Mouse (Mus musculus) limb, embryonic 10.5 days (tissue): Measurements from ENCODE around the gene Zfp526. TPM values are rescaled to one million over a fixed set of nuclear protein-coding genes. Genes with fewer than 3 reads are reported as not detected.
"Not testable (repeated sequence)": the region's sequence is repeated elsewhere in the genome, so short reads cannot be mapped to it uniquely, and the experiment has no call there.

Source experiments
- DNase-seq: peaks from one replicate; pipeline ENCODE4 v3.0.0-alpha.2; 2017; ENCODE audit warnings: low spot score
- H3K27ac ChIP-seq: fragments of 300-500 bp; sonication (generic); 2 replicates; pipeline ENCODE4 v1.5.1; 2016; ENCODE audit warnings: mild to moderate bottlenecking
- H3K27me3 ChIP-seq: fragments of 300-500 bp; sonication (generic); 2 replicates; pipeline ENCODE4 v1.6.1; 2016; ENCODE audit warnings: low read depth, mild to moderate bottlenecking; ENCODE audit not compliant: poor library complexity, severe bottlenecking
- H3K36me3 ChIP-seq: fragments of 300-500 bp; sonication (generic); 2 replicates; pipeline ENCODE4 v1.6.1; 2016; ENCODE audit warnings: mild to moderate bottlenecking, moderate library complexity
- H3K4me1 ChIP-seq: fragments of 300-500 bp; sonication (generic); 2 replicates; pipeline ENCODE4 v1.6.1; 2016
- H3K4me3 ChIP-seq: fragments of 300-500 bp; sonication (generic); 2 replicates; pipeline ENCODE4 v1.5.1; 2016; ENCODE audit warnings: mild to moderate bottlenecking, moderate library complexity
- H3K9me3 ChIP-seq: fragments of 300-500 bp; sonication (generic); replicated peaks from 2 replicates; pipeline ENCODE4 v1.6.1; 2016; ENCODE audit warnings: mild to moderate bottlenecking
- WGBS: fragments of 180-500 bp; shearing (Covaris S2); methylation state at CpG from one replicate; pipeline ENCODE4 v1.1.7; 2016; 5-methylcytosine and 5-hydroxymethylcytosine counted together
- polyA plus RNA-seq: library from polyadenylated mRNA; unstranded; fragments of >200 nt; fragmentation: Nextera tagmentation; extraction: Ambion mirVana; gene quantifications from 2 replicates; pipeline ENCODE4 v1.2.1, GENCODE M21; 2016

Gene Zfp526
- polyA plus RNA-seq, 1 experiment from 2014 or later = 3.1 TPM

- Histone ChIP-seq H3K27me3 (no peaks in the 10 kb centered on the region), H3K27ac (peak overlapping the region; percentile 97), H3K9me3 (no peaks in the 10 kb centered on the region), H3K4me1 (peaks cover 53% of the 10 kb centered on the region), H3K36me3 (peaks cover 41% of the 10 kb centered on the region), H3K4me3 (peak overlapping the region; percentile 99)
- WGBS = 1% methylated on average over 55 of the region's 73 CpGs
- DNase-seq = peak; percentile 92
Observed at GRCm38 (mm10) chr7:25249314-25250140, 28.3 kb downstream of the Zfp526 start.

- peaks cover 49% of the 10 kb centered on the region for H3K4me1 ChIP-seq
Observed at GRCm38 (mm10) chr7:25250141-25250972, 29.1 kb downstream of the Zfp526 start, which contains the start of gene Erf. Gene Erf (minus strand): TSS chr7:25250761.

GRCm38 (mm10) chr7:25251071-25251791 is 30.0 kb downstream of the Zfp526 start:
- no peak for DNase-seq
- peak overlapping the region; percentile 99 for H3K4me3 ChIP-seq
- peaks cover 43% of the 10 kb centered on the region for H3K4me1 ChIP-seq
- H3K36me3 ChIP-seq = peaks cover 24% of the 10 kb centered on the region
- no peaks in the 10 kb centered on the region for H3K9me3 ChIP-seq
- 2% methylated on average over 22 of the region's 22 CpGs for WGBS
- H3K27me3 ChIP-seq = no peaks in the 10 kb centered on the region
- peak overlapping the region; percentile 97 for H3K27ac ChIP-seq

More at GRCm38 (mm10) chr7:25250141-25250972, 29.1 kb downstream of the Zfp526 start, which contains the start of gene Erf:
- under 1% methylated on average over 78 of the region's 81 CpGs for whole genome bisulfite sequencing
- Histone ChIP-seq H3K4me3 (peak within 1 kb of the TSS; percentile 99), H3K27ac (peak within 1 kb of the TSS; percentile 97), H3K27me3 (no peaks in the 10 kb centered on the region), H3K36me3 (peaks cover 32% of the 10 kb centered on the region), H3K9me3 (no peaks in the 10 kb centered on the region)
- DNase-seq = peak; percentile 99

GRCm38 (mm10) chr7:25251822-25252221 is 30.6 kb downstream of the Zfp526 start:
- H3K4me3 ChIP-seq = peak overlapping the region; percentile 99
- no peaks in the 10 kb centered on the region for H3K9me3 ChIP-seq
- H3K4me1 ChIP-seq = peaks cover 37% of the 10 kb centered on the region
- H3K27me3 ChIP-seq = no peaks in the 10 kb centered on the region
- no peak for DNase-seq
- H3K36me3 ChIP-seq = peaks cover 18% of the 10 kb centered on the region
- WGBS = 16% methylated on average over 8 of the region's 8 CpGs
- peak overlapping the region; percentile 97 for H3K27ac ChIP-seq

- H3K27me3 ChIP-seq = no peaks in the 10 kb centered on the region
- no peaks in the 10 kb centered on the region for H3K9me3 ChIP-seq
- DNase-seq = no peak
- no peak overlapping the region for H3K27ac ChIP-seq
- 88% methylated on average over 1 of the region's 1 CpGs for WGBS
- peaks cover 15% of the 10 kb centered on the region for H3K4me1 ChIP-seq
- H3K4me3 ChIP-seq = no peak overlapping the region
- H3K36me3 ChIP-seq = no peaks in the 10 kb centered on the region
Observed at GRCm38 (mm10) chr7:25261896-25262295, 40.7 kb downstream of the Zfp526 start.

- Histone ChIP-seq H3K9me3 (no peaks in the 10 kb centered on the region), H3K4me3 (no peak overlapping the region), H3K27ac (0 out of 2 replicates have a peak overlapping the region, but pooled peaks have one; percentile 12), H3K36me3 (no peaks in the 10 kb centered on the region), H3K27me3 (no peaks in the 10 kb centered on the region), H3K4me1 (peaks cover 28% of the 10 kb centered on the region)
- DNase-seq = no peak
- 28% methylated on average over 17 of the region's 17 CpGs for WGBS
Observed at GRCm38 (mm10) chr7:25263968-25264870, 43.0 kb downstream of the Zfp526 start.

- not testable (repeated sequence) for DNase-seq, H3K36me3 ChIP-seq, H3K27me3 ChIP-seq, H3K27ac ChIP-seq, H3K9me3 ChIP-seq, H3K4me3 ChIP-seq
- 90% methylated on average over 5 of the region's 5 CpGs for whole genome bisulfite sequencing
- H3K4me1 ChIP-seq = peaks cover 42% of the 10 kb centered on the region
Observed at GRCm38 (mm10) chr7:25265743-25266142, 44.5 kb downstream of the Zfp526 start.

GRCm38 (mm10) chr7:25266180-25266962 is 45.1 kb downstream of the Zfp526 start:
- Histone ChIP-seq H3K4me3 (peak overlapping the region; percentile 71), H3K27ac (peak overlapping the region; percentile 98; the same call in 1 of the 2 replicates)

GRCm38 (mm10) chr7:25267301-25267750 is 46.1 kb downstream of the Zfp526 start, which contains the start of gene Cic:
Gene Cic (plus strand): TSS chr7:25267704.
- H3K27ac ChIP-seq = peak within 1 kb of the TSS; percentile 98
- WGBS = under 1% methylated on average over 29 of the region's 29 CpGs
- no peaks in the 10 kb centered on the region for H3K27me3 ChIP-seq

More at GRCm38 (mm10) chr7:25266180-25266962, 45.1 kb downstream of the Zfp526 start:
- H3K27me3 ChIP-seq = no peaks in the 10 kb centered on the region
- H3K36me3 ChIP-seq = peaks cover 9% of the 10 kb centered on the region
- 89% methylated on average over 8 of the region's 8 CpGs for WGBS
- H3K9me3 ChIP-seq = no peaks in the 10 kb centered on the region
- peaks cover 43% of the 10 kb centered on the region for H3K4me1 ChIP-seq
- no peak for DNase-seq

GRCm38 (mm10) chr7:25267751-25268463 is 46.7 kb downstream of the Zfp526 start:
- Histone ChIP-seq H3K4me3 (peak overlapping the region; percentile 71), H3K27me3 (no peaks in the 10 kb centered on the region), H3K4me1 (peaks cover 48% of the 10 kb centered on the region), H3K27ac (peak overlapping the region; percentile 98), H3K36me3 (peaks cover 24% of the 10 kb centered on the region), H3K9me3 (no peaks in the 10 kb centered on the region)
- DNase-seq = peak; percentile 96
- WGBS = under 1% methylated on average over 33 of the region's 33 CpGs

More at GRCm38 (mm10) chr7:25267301-25267750, 46.1 kb downstream of the Zfp526 start, which contains the start of gene Cic:
- peaks cover 19% of the 10 kb centered on the region for H3K36me3 ChIP-seq
- peaks cover 43% of the 10 kb centered on the region for H3K4me1 ChIP-seq
- H3K9me3 ChIP-seq = no peaks in the 10 kb centered on the region
- DNase-seq = peak; percentile 97
- H3K4me3 ChIP-seq = peak within 1 kb of the TSS; percentile 71
